Mouse (Mus musculus) lung, postnatal 25 days (tissue): Measurements from ENCODE around the gene Cdk4.

Source experiments
- DNase-seq: peaks from one replicate; pipeline ENCODE4 v3.0.0; 2022; ENCODE audit warnings: low spot score

The Cdk4 gene

GRCm38 (mm10) chr10:127099868-127100267 lies 36.5 kb downstream of the Cdk4 start:
- DNase-seq = no peak

- no peak for DNase-seq
Observed at GRCm38 (mm10) chr10:127100414-127100813, 37.1 kb downstream of the Cdk4 start.

GRCm38 (mm10) chr10:127101151-127101550 lies 37.8 kb downstream of the Cdk4 start:
- DNase-seq = no peak

- no peak for DNase-seq
Observed at GRCm38 (mm10) chr10:127103631-127104030, 40.3 kb downstream of the Cdk4 start.

GRCm38 (mm10) chr10:127107563-127108261 lies 44.4 kb downstream of the Cdk4 start:
- no peak for DNase-seq

- DNase-seq = no peak
Observed at GRCm38 (mm10) chr10:127108262-127108583, 44.9 kb downstream of the Cdk4 start.

- no peak for DNase-seq
Observed at GRCm38 (mm10) chr10:127111001-127111887, 47.9 kb downstream of the Cdk4 start.

GRCm38 (mm10) chr10:127114408-127114807 lies 51.1 kb downstream of the Cdk4 start:
- no peak for DNase-seq

GRCm38 (mm10) chr10:127115068-127115467 lies 51.7 kb downstream of the Cdk4 start:
- no peak for DNase-seq
